Mouse (Mus musculus) small intestine, adult 2 months (tissue): ENCODE measurements around the gene Shkbp1.

ENCODE experiments used
- CTCF ChIP-seq: fragments of 200-500 bp; IDR thresholded peaks from 2 replicates; pipeline ENCODE4 v1.5.1; 2012; ENCODE audit warnings: low read depth, mild to moderate bottlenecking, control low read depth, inconsistent platforms, low read length, moderate library complexity, mixed read lengths; ENCODE audit not compliant: insufficient replicate concordance, insufficient read length; ENCODE audit errors: extremely low read depth
- POLR2A ChIP-seq: fragments of 200-500 bp; IDR thresholded peaks from 2 replicates; pipeline ENCODE4 v1.6.1; 2012; ENCODE audit warnings: low read depth, mild to moderate bottlenecking, control low read depth, inconsistent platforms, low read length, moderate library complexity

GRCm38 (mm10) chr7:27395521-27396183, 39.8 kb upstream of the Shkbp1 start:
- TF ChIP-seq CTCF (no peak), POLR2A (no peak)
